Mouse (Mus musculus) spleen, postnatal 36 days (tissue): ENCODE measurements around the gene Ephb3.
"Not testable (repeated sequence)": the region's sequence is repeated elsewhere in the genome, so short reads cannot be mapped to it uniquely, and the experiment has no call there.

ENCODE experiments used
- DNase-seq, 2 experiments: peaks; one replicate each; pipeline ENCODE4 v3.0.0; 2022; ENCODE audit warnings: low spot score in 2 of 2, mixed read lengths in 1 of 2

The Ephb3 gene

DNA sequence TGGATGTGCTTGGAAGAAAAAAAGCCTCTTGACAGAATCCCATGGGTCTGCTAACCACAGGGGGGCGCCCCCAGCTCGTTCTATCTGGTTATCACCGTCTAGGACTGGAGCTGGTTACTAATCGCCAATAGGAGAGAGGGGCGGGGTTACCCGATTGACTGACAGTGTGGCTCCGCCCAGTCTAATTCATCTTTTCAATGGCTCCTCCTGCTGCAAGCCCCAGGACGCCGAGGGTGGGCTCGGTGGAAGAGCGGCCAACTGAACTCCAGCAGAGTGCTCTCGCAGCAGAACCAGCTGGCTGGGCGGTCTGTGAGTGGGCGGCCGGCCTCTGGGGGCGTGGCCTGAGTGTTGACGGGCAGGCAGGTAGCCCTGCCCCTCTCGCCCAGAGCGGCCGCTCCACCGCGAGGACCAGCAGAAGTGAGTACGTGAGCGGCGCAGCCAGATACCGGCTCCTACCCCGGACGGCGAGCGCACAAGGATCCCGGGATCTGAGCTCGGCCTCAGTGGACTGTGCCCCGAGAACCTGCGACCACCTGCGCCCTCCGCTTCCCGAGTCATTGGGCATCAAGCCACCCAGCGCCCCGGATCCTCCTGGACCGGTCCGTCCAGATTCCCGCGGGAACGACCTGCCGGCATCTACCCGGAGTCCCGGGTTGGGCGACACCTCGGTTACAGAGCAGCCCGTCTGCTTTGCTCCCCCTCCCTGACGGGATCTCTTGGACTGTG lies at the start of gene Ephb3:
TSS of gene Ephb3 (plus strand) at position 389 of the 726 bp plus-strand sequence.
- peak; percentile 66 to 80 for DNase-seq

DNA sequence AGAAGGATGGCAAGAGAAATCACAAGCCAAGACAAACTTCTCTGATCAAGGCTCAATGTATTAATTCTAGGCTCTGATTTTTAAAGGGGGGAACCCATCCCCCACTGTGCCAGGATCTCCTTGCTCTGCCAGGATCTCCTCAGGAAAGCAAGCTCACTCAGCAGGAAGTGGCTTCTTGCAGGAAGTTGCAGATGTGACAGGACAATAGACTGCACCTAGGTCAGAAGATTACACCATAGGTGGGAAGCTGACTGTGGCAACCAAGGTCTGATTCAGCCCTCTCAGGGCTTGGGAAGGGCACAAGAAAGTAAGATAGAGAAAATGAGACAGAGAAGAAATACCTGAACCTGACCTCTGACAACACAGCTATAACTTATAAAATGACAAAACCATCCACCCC lies 48.3 kb upstream of the Ephb3 start:
- DNase-seq, result not testable (repeated sequence)

GRCm38 (mm10) chr16:21159226-21159625 lies 45.3 kb upstream of the Ephb3 start:
- not testable (repeated sequence) for DNase-seq

GRCm38 (mm10) chr16:21163423-21163822 lies 41.1 kb upstream of the Ephb3 start:
- DNase-seq, result not testable (repeated sequence)

- DNase-seq, result not testable (repeated sequence)
These were observed 39.0 kb upstream of the Ephb3 start for GRCm38 (mm10) chr16:21165343-21166220.

DNA sequence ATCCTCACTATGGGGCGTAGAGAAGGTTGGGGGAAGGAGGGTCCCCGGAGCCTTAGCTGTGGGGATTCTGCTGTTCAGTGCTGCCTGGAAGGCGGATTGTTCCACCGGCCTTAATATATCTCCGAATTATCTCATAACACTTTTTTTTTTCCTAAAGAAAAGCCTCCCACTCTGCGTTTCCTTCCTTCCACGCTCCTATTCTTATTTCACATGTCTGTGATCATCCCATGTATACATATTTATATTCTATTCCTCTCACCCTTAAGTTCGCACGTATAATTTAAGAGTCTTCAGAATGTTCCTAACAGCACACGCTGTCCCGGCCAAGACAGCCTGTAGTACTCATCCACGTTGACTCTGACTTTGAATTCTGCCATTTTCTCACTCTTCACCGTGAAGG lies 35.8 kb upstream of the Ephb3 start:
- no peak for DNase-seq

- no peak for DNase-seq
These were observed 29.3 kb upstream of the Ephb3 start for GRCm38 (mm10) chr16:21175236-21175635.

GRCm38 (mm10) chr16:21182108-21182507 lies 22.4 kb upstream of the Ephb3 start:
- DNase-seq, result no peak

DNA sequence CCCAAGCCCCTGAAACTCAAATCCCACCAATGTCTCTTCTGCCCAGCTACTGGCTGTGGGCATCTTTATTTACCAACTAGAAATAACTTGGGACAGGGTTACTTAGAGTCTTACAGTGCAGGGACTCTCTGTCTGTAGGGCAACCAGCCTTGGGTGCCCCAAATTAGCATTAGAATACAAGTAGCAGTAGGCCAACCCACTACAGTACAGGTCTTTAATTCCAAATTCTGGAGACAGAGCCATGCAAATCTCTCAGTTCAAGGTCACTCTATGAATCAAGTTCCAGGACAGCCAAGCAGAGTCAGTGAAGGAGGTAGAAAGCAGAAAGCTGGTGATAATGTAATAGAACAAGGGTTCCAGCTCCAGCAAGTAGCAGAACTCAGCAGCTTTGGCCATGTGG lies 19.9 kb upstream of the Ephb3 start:
- no peak for DNase-seq

DNA sequence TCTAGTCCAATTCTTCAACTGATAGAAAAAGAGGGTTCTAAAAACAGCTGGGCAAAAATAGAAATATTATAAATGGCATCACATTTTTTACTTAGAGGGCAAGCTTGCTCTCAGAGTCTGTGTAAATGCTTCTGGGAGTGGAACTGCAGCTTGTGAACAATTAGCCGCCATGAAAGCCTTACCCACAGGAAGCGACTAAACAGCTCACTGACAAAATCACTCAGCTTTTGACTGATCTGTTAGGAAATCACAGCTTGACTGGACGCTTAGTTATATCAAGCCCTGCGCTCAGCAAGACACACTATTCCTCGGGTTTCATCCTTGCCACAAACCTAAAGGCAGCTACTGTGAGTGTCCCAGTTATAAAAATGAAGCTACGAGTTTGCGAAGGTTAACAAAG lies 17.0 kb upstream of the Ephb3 start:
- no peak for DNase-seq

GRCm38 (mm10) chr16:21188345-21188744 lies 16.2 kb upstream of the Ephb3 start:
- no peak for DNase-seq

DNA sequence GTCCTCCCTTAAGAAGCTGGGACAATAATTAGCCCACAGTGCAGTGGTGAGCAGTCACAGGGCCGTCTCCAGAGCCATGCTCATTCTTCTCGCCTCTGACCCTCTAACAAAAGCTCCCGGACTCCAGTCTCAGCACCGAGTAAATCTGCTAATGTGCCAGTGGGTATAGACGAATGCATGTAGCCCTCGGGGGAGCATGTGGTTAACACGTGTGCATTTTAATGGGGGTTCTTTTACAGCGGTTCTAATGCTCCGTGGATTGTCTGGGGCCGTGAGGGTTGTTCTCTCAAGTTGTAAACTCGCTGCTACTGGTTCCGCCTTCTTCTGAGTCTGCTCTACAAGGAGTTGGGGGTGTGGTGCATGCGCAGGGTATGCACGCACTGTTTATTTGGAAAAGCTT lies 13.0 kb upstream of the Ephb3 start:
- no peak for DNase-seq

DNA sequence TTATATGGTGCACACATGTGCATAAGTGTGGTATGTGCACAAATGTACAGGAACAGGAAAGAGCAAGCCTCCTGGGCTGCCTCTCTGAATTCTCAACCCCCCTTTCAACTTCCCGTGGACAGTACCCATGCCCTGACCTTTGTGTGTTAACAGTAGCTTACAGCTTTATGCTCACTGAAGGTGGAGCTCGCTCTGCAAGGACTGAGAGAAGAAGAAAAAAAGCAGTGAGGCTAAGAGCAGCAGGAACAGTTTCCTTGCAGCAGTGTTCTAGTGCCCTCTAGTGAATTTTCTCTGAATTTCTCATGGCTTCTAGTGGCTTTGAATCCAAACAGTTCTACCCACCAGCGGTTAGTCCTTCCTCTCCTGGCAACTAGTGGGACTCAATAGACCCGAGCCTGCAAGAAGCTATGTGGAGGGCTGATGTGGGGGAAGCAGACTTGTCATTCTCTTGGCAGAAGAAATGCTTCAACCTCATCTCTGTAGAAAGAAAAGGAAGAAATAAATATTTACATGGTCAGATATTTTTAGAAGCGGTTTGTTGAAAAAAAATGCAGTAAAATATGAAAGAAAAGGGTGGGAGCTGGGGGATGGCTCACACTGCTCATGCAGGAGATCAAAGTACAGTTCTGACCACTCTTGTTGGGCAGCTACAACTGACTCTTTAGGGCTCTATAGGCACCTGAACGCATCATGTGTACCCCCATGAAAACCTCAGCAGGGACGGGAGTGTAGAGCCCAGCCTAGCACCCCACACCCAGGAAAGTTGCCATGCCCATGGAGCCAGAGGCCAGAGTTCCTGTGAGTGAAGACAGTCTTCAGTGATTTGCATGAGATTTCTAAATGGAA lies 11.8 kb upstream of the Ephb3 start:
- DNase-seq, result no peak

- DNase-seq, result no peak
These were observed 10.4 kb upstream of the Ephb3 start for GRCm38 (mm10) chr16:21194182-21194581.

- DNase-seq, result no peak
These were observed 9.2 kb upstream of the Ephb3 start for GRCm38 (mm10) chr16:21195260-21195866.

DNA sequence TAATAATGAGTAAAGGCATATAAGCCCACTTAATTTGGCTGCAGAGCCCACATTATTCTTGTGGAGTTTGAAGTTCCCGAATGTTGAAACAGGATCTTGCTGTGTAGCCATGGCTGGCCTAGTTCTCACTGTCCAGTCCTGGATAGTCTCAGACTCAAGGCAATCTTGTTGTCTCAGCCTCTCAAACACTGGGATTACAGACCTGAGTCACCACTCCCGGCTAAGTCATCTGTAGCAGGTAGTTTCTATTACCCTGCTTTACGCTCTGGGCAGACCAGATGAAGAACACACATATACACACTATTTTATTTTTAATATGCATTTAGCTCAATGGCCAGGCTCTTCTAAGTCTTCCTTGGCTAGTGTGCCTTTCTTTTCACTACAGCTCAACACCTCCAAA lies 8.0 kb upstream of the Ephb3 start:
- no peak for DNase-seq

DNA sequence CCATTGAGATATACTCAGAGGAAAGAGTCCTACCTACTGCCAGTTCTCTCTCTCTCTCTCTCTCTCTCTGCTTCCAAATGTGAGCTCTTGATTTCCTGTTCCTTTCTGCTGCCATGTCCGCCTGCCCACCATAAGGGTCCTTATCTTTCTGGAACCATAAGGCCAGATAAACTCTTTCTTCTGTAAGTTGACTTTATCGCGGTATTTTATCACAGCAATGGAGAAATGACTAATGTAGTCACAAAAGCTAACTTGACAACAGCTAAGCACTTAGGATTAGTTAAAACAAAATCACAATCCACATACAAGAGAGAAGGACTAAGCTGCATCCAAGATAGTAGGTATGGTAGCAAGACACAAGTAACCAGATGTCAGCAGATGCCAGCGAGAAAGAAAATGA lies 7.0 kb upstream of the Ephb3 start:
- no peak for DNase-seq

DNA sequence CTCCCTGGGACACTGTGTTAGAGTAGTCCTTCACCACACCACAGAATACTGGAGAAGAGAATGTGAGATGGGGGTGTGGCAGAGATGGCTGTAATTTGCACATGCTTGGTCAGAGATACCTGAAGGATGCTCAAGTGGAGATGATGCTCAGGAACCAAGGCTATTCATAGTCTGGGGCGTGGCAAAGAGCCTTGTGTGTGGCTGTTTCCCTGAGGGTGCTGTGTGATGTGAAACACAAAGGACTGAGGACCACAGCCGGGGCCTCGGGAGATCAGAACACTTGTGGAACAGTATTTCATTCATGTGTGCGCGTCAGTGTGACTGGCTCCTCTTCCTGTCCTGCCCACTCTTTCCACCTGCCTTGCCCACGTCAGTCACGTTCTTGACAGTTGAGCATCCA lies 6.5 kb upstream of the Ephb3 start:
- no peak for DNase-seq

- DNase-seq, result no peak
These were observed 6.0 kb upstream of the Ephb3 start for GRCm38 (mm10) chr16:21198529-21198928.

DNA sequence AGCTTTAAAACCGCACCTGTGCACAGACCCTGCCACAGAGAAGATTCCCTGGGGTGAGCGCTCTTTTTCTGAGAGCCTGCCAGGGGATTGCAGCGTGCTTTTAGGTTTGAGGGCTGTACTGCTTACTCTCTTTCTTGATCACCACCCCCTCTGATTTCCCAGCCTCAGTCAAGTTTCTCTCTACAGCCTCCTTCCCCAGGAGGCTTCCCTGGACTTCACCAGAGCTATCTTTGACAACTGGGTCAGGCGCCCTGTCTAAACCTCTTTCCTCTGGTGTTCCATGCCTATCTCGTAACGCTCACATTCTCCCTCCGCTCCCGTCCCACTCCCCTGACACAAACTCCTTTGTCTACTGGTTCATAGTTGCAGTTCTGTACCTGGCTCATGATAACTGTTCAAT lies 5.1 kb upstream of the Ephb3 start:
- DNase-seq, result no peak

- no peak for DNase-seq
These were observed 1.8 kb upstream of the Ephb3 start for GRCm38 (mm10) chr16:21202731-21203130.
